Mouse (Mus musculus) ES-E14 (cell line): ENCODE data around the gene Mpp6. TPM values are rescaled to one million over a fixed set of nuclear protein-coding genes. Genes with fewer than 3 reads are reported as not detected.

Source experiments
- DNase-seq: peaks from one replicate; pipeline ENCODE4 v3.0.0-alpha.2; 2013; ENCODE audit warnings: low read depth, low spot score
- H3K27ac ChIP-seq: 2 replicates; pipeline ENCODE4 v1.5.1; 2012; ENCODE audit warnings: low read depth, mild to moderate bottlenecking, low read length, moderate library complexity, mixed read lengths; ENCODE audit not compliant: poor library complexity, insufficient read depth, severe bottlenecking
- H3K36me3 ChIP-seq: 2 replicates; pipeline ENCODE4 v1.6.1; 2012; ENCODE audit warnings: mild to moderate bottlenecking, low read length, moderate library complexity, mixed read lengths; ENCODE audit not compliant: control insufficient read depth, poor library complexity, insufficient read depth, severe bottlenecking
- H3K4me1 ChIP-seq, 2 experiments: fragments of 150-350 bp in 1 of 2; sonication (generic) in 1 of 2; 2 replicates each; pipeline ENCODE4 v1.6.1; 2012; ENCODE audit warnings: low read length in 2 of 2, mild to moderate bottlenecking in 1 of 2, mixed read lengths in 1 of 2; ENCODE audit not compliant: control insufficient read depth in 2 of 2, insufficient read depth in 2 of 2, poor library complexity in 1 of 2
- H3K4me3 ChIP-seq, 2 experiments: fragments of 150-350 bp in 1 of 2; sonication (generic) in 1 of 2; 2 replicates each; pipeline ENCODE4 v1.5.1; 2012; ENCODE audit warnings: low read length in 2 of 2, low read depth in 1 of 2, mild to moderate bottlenecking in 1 of 2, mixed read lengths in 1 of 2; ENCODE audit not compliant: insufficient read depth in 1 of 2, poor library complexity in 1 of 2, severe bottlenecking in 1 of 2
- H3K9ac ChIP-seq: 2 replicates; pipeline ENCODE4 v1.6.1; 2012; ENCODE audit warnings: low read depth, mild to moderate bottlenecking, low read length, mixed read lengths; ENCODE audit not compliant: poor library complexity, insufficient read depth, severe bottlenecking
- H3K9me3 ChIP-seq: fragments of 150-350 bp; sonication (generic); 2 replicates; pipeline ENCODE4 v1.6.1; 2012; ENCODE audit warnings: low read depth, mild to moderate bottlenecking, low read length; ENCODE audit not compliant: control insufficient read depth, insufficient read depth
- CHD2 ChIP-seq: IDR thresholded peaks from 2 replicates; pipeline ENCODE4 v1.6.1; 2014; ENCODE audit warnings: mild to moderate bottlenecking, low read depth, low read length, inconsistent platforms
- HCFC1 ChIP-seq: IDR thresholded peaks from 2 replicates; pipeline ENCODE4 v1.6.1; 2012; ENCODE audit warnings: low read length, inconsistent platforms, borderline replicate concordance; ENCODE audit not compliant: insufficient read depth
- MAFK ChIP-seq: IDR thresholded peaks from 2 replicates; pipeline ENCODE4 v1.6.1; 2014; ENCODE audit warnings: mild to moderate bottlenecking, low read depth, low read length, inconsistent platforms; ENCODE audit not compliant: insufficient read depth
- ZC3H11A ChIP-seq: IDR thresholded peaks from 2 replicates; pipeline ENCODE4 v1.6.1; 2012; ENCODE audit warnings: low read depth, mild to moderate bottlenecking, inconsistent platforms, low read length, borderline replicate concordance
- ZNF384 ChIP-seq: IDR thresholded peaks from 2 replicates; pipeline ENCODE4 v1.6.1; 2012; ENCODE audit warnings: low read depth, low read length, inconsistent platforms
- in situ Hi-C, 2 experiments: fragments of 600-800 bp; cut with MboI; formaldehyde crosslinking; loops; one replicate each; pipeline ENCODE4 v1.15.1; 2025; ENCODE audit warnings: low sequenced_read_pairs in 2 of 2, inconsistent platforms in 1 of 2; ENCODE audit not compliant: unreplicated experiment in 2 of 2
- total RNA-seq: library from RNA; depleted of rRNA; stranded (reverse); fragments of 300-350 nt; gene quantifications from 2 replicates; pipeline ENCODE4 v1.2.3, GENCODE M21; 2012

The Mpp6 gene
- total RNA-seq, 1 experiment: 64.2 TPM

- Histone ChIP-seq H3K4me3 (no peak overlapping the region), H3K36me3 (no peaks in the 10 kb centered on the region), H3K9ac (no peak overlapping the region), H3K4me1 (no peaks in the 10 kb centered on the region), H3K27ac (no peak overlapping the region), H3K9me3 (no peaks in the 10 kb centered on the region)
- in situ Hi-C loops: no loop called here
- TF ChIP-seq ZNF384 (no peak), CHD2 (no peak), MAFK (no peak), HCFC1 (no peak), ZC3H11A (no peak)
- DNase-seq: no peak
Observed at GRCm38 (mm10) chr6:50232984-50233383, 122.9 kb downstream of the Mpp6 start.

DNA sequence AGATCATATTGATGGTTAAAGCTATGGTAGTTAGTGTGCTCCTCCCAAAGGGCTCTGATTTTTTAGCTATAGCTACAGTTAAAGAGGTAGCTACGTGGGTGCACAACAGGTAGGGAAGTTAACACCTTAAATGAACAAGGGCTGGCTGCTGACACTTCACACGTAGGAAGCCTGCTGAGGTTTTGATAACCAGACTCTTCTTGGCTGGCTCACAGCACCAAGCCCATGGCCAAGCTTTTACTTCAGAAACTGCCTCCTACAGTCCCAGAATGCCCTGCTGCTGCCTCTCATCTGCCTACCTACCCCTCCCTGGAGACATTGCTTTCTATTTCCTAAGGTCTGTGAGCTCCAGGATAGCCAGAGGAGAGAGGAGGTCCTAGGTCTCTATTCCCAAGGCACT lies 127.9 kb downstream of the Mpp6 start:
- Histone ChIP-seq H3K4me3 (no peak overlapping the region), H3K36me3 (no peaks in the 10 kb centered on the region), H3K9ac (no peak overlapping the region), H3K4me1 (peaks cover 0 to 3% of the 10 kb centered on the region in 2 experiments; a peak in 1 of 4 replicates), H3K27ac (no peak overlapping the region), H3K9me3 (no peaks in the 10 kb centered on the region)
- no peak for DNase-seq
- TF ChIP-seq HCFC1: no peak
- no peak for TF ChIP-seq MAFK
- TF ChIP-seq ZNF384: no peak
- TF ChIP-seq CHD2: no peak
- TF ChIP-seq ZC3H11A: no peak
- in situ Hi-C loops: no loop called here

GRCm38 (mm10) chr6:50239902-50240301 lies 129.9 kb downstream of the Mpp6 start:
- Histone ChIP-seq H3K9me3 (no peaks in the 10 kb centered on the region), H3K9ac (no peak overlapping the region), H3K27ac (no peak overlapping the region), H3K4me1 (peaks cover 0 to 3% of the 10 kb centered on the region in 2 experiments; a peak in 1 of 4 replicates), H3K36me3 (no peaks in the 10 kb centered on the region), H3K4me3 (no peak overlapping the region)
- in situ Hi-C loops: no loop called here
- no peak for DNase-seq
- TF ChIP-seq CHD2 (no peak), ZC3H11A (no peak), HCFC1 (no peak), MAFK (no peak), ZNF384 (no peak)

- H3K9ac ChIP-seq: no peak overlapping the region
- no peak for TF ChIP-seq ZNF384
- no peak for TF ChIP-seq ZC3H11A
- no peak for TF ChIP-seq MAFK
- TF ChIP-seq HCFC1: no peak
- no peak for TF ChIP-seq CHD2
- no peak overlapping the region for H3K4me3 ChIP-seq
- no peaks in the 10 kb centered on the region for H3K9me3 ChIP-seq
- peaks cover 0 to 3% of the 10 kb centered on the region in 2 experiments; a peak in 1 of 4 replicates for H3K4me1 ChIP-seq
- no peaks in the 10 kb centered on the region for H3K36me3 ChIP-seq
- in situ Hi-C loops: no loop called here
- H3K27ac ChIP-seq: no peak overlapping the region
- no peak for DNase-seq
Observed at GRCm38 (mm10) chr6:50240437-50240836, 130.4 kb downstream of the Mpp6 start.

DNA sequence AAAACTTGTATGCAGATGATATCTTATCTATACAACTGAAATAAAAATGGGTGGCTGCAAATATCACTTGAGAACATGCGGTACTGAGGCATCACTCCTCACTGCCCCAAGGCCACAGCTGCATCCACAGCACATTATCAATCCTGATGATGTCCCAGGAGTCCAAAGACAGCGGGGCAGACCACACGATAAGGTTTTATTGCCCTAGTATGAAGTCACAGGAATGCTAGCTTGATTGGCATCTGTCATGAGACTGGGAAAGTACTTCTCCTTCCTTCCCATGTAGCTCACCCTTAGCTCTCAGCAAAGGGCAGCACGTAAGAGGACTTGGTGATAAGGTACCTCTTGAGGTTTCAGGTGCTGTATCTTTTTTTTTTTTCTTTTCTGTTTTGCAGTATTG lies 134.1 kb downstream of the Mpp6 start:
- Histone ChIP-seq H3K9ac (no peak overlapping the region), H3K9me3 (no peaks in the 10 kb centered on the region), H3K27ac (no peak overlapping the region), H3K4me1 (peaks cover 0 to 3% of the 10 kb centered on the region in 2 experiments; a peak in 1 of 4 replicates), H3K36me3 (no peaks in the 10 kb centered on the region), H3K4me3 (no peak overlapping the region)
- DNase-seq: no peak
- no peak for TF ChIP-seq ZC3H11A
- TF ChIP-seq HCFC1: no peak
- TF ChIP-seq MAFK: no peak
- no peak for TF ChIP-seq ZNF384
- TF ChIP-seq CHD2: no peak
- in situ Hi-C loops: no loop called here
